Mouse (Mus musculus) 416B (cell line): ENCODE data around the gene Sparc.

ENCODE experiments used
- DNase-seq: peaks from one replicate; pipeline ENCODE4 v3.0.0; 2011; ENCODE audit warnings: low read depth

The Sparc gene

DNA sequence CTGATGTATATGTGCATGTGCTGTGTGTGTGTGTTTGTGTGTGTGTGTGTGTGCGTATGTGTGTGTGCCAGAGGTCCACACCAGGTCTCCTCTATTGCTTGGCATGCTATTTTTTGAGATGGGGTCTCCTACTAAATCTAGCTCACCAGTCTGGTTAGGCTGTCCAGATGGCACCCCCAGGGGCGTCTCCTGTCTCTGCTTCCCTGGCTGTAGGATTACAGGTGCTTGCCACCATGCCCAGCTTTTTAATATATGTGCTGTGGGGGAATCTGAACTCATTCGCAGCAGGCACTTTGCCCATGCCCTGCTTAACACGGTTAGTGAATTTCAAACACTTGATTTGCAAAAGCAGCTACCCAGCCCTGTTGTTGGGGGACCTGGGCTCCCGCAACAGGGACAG is 57.1 kb downstream of the Sparc start:
- DNase-seq: no peak

GRCm38 (mm10) chr11:55365242-55365641 is 57.7 kb downstream of the Sparc start:
- DNase-seq: no peak

- DNase-seq: no peak
These were observed 58.3 kb downstream of the Sparc start for GRCm38 (mm10) chr11:55364662-55365061.

DNA sequence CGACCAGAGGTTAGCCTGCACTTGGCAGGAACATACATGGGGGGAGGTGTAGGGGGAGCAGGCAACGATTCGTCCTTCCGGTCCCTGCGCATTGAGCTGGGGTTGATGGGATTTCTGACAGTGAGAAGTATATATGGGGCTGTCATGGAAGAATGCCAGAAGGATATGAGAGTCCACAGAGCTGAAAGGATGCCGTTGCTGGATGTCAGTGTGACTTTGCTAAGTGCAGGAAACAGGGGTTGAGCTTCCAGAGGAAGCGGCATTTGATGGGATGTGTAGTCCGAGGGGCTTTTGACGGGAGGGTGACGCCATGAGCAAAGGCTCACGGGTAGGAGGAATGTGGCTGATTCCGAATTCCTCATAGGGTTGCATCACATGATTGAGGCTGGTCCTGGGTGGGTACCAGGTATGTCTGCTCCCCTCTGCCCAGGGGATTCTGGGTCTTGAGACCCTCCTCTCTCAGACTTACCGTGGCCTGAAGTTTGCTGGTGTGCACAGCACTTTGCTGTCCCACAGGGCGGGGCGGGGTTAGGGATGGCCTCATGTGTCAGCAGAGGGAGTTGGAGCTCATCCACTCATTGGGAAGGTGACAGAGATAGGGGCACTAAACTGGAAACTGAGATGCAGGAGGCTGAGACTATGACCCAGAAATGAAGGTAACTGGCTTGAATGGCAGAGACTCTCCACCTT is 64.7 kb downstream of the Sparc start:
- DNase-seq: no peak

- DNase-seq: no peak
These were observed 66.1 kb downstream of the Sparc start for GRCm38 (mm10) chr11:55356846-55357245.
